Mouse (Mus musculus) myocyte (in vitro differentiated cells): Measurements from ENCODE around the gene Dyx1c1. TPM values are rescaled to one million over a fixed set of nuclear protein-coding genes. Genes with fewer than 3 reads are reported as not detected.

Experiments used
- H3K27me3 ChIP-seq: one replicate; pipeline ENCODE4 v1.6.1; 2011; ENCODE audit not compliant: control insufficient read depth, insufficient read depth, insufficient read length
- H3K36me3 ChIP-seq: one replicate; pipeline ENCODE4 v1.6.1; 2011; ENCODE audit not compliant: control insufficient read depth, insufficient read depth
- H3K4me2 ChIP-seq: one replicate; pipeline ENCODE4 v1.6.1; 2011; ENCODE audit warnings: low read depth, control low read depth
- H3K4me3 ChIP-seq: one replicate; pipeline ENCODE4 v1.5.1; 2011; ENCODE audit warnings: mild to moderate bottlenecking, control low read depth, moderate library complexity
- H3K79me2 ChIP-seq: one replicate; pipeline ENCODE4 v1.6.1; 2011; ENCODE audit not compliant: control insufficient read depth, insufficient read depth
- H3ac ChIP-seq: one replicate; pipeline ENCODE4 v1.6.1; 2011; ENCODE audit not compliant: control insufficient read depth, insufficient read length
- CEBPB ChIP-seq: IDR thresholded peaks from 2 replicates; pipeline ENCODE4 v1.6.1; 2011; ENCODE audit warnings: mild to moderate bottlenecking, moderate library complexity; ENCODE audit not compliant: poor library complexity, insufficient read depth, severe bottlenecking
- E2F4 ChIP-seq: IDR thresholded peaks from one replicate; pipeline ENCODE4 v1.6.1; 2011; ENCODE audit warnings: mild to moderate bottlenecking, control low read depth, moderate library complexity; ENCODE audit not compliant: insufficient read depth
- MAX ChIP-seq: IDR thresholded peaks from one replicate; pipeline ENCODE4 v1.6.1; 2011; ENCODE audit warnings: low read depth, mild to moderate bottlenecking, control low read depth
- MYOD1 ChIP-seq, 3 experiments: IDR thresholded peaks; one replicate each; pipeline ENCODE4 v1.6.1; 2011; ENCODE audit warnings: control low read depth in 2 of 3, low read depth in 2 of 3, mild to moderate bottlenecking in 2 of 3, moderate library complexity in 1 of 3; ENCODE audit not compliant: insufficient read length in 2 of 3, control insufficient read depth in 1 of 3
- MYOG ChIP-seq, 3 experiments: IDR thresholded peaks; one replicate each; pipeline ENCODE4 v1.6.1; 2011; ENCODE audit warnings: control low read depth in 2 of 3, low read depth in 2 of 3, mild to moderate bottlenecking in 2 of 3; ENCODE audit not compliant: insufficient read length in 2 of 3, control insufficient read depth in 1 of 3, insufficient read depth in 1 of 3
- POLR2A ChIP-seq: IDR thresholded peaks from one replicate; pipeline ENCODE4 v1.6.1; 2011; ENCODE audit warnings: low read depth, mild to moderate bottlenecking, control low read depth, moderate library complexity; ENCODE audit not compliant: insufficient read length
- POLR2AphosphoS2 ChIP-seq: IDR thresholded peaks from one replicate; pipeline ENCODE4 v1.6.1; 2011; ENCODE audit warnings: low read depth, control low read depth; ENCODE audit not compliant: insufficient read length
- REST ChIP-seq: IDR thresholded peaks from one replicate; pipeline ENCODE4 v1.6.1; 2011; ENCODE audit warnings: mild to moderate bottlenecking, control low read depth, moderate library complexity; ENCODE audit not compliant: insufficient read depth, insufficient read length
- SRF ChIP-seq: IDR thresholded peaks from one replicate; pipeline ENCODE4 v1.6.1; 2011; ENCODE audit warnings: low read depth; ENCODE audit not compliant: control insufficient read depth, insufficient read length
- TCF12 ChIP-seq: IDR thresholded peaks from one replicate; pipeline ENCODE4 v1.6.1; 2011; ENCODE audit warnings: mild to moderate bottlenecking, control low read depth; ENCODE audit not compliant: poor library complexity, insufficient read depth, severe bottlenecking
- TCF3 ChIP-seq: IDR thresholded peaks from one replicate; pipeline ENCODE4 v1.6.1; 2011; ENCODE audit warnings: low read depth, control low read depth; ENCODE audit not compliant: insufficient read length
- USF1 ChIP-seq: IDR thresholded peaks from one replicate; pipeline ENCODE4 v1.6.1; 2011; ENCODE audit warnings: low read depth, mild to moderate bottlenecking, control low read depth, moderate library complexity
- polyA plus RNA-seq: library from polyadenylated mRNA; unstranded; fragments of >200 nt; fragmentation: generic; extraction: Trizol; gene quantifications from one replicate; pipeline ENCODE4 v1.2.1, GENCODE M21; 2012; ENCODE audit warnings: missing spikeins

Dyx1c1 gene
- polyA plus RNA-seq, 1 experiment, result not detected

DNA sequence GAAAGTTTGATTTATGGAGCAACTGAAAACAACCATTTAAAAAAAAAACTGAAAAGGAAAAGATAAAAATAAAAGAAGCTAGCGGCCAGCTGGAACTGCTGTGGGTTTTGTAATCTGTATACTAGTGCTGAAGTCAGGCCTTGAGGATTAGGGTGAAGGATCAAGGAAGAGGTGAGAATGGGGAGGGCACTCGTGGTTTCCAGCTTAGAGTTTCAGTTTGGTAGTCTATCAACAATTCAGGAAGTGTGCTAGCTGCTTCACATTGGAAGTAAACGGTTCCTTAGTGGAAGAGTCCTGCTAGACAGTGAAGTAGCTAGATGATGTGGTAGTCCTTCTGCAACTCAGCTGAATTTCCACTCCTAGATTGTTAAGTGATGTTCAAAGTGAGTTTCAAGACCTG lies 49.8 kb downstream of the Dyx1c1 start:
- Histone ChIP-seq H3K4me2 (no peak overlapping the region), H3K36me3 (peaks cover 4% of the 10 kb centered on the region), H3K79me2 (no peaks in the 10 kb centered on the region), H3ac (no peak overlapping the region), H3K4me3 (no peak overlapping the region), H3K27me3 (no peaks in the 10 kb centered on the region)
- TF ChIP-seq REST (no peak), E2F4 (no peak), MAX (no peak), USF1 (no peak), CEBPB (no peak), TCF12 (no peak)

DNA sequence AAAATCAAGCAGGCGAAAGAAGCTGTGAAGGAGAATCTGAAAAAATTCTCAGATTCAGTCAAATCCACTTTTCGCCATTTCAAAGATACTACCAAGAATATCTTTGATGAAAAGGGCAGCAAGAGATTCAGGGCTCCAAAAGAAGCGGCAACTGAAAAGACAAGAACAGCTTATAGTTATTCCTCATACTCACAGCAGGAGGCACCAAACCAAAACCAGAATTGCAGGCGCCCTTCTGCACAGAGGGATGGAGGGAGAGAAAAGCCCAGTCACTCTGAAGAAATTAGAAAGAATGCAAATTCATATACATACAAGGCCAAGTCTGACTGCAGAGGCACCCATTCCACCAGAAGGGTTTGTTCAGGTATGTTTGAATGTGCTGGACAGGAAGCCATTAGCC lies 54.0 kb downstream of the Dyx1c1 start:
- peaks cover 4% of the 10 kb centered on the region for H3K36me3 ChIP-seq

DNA sequence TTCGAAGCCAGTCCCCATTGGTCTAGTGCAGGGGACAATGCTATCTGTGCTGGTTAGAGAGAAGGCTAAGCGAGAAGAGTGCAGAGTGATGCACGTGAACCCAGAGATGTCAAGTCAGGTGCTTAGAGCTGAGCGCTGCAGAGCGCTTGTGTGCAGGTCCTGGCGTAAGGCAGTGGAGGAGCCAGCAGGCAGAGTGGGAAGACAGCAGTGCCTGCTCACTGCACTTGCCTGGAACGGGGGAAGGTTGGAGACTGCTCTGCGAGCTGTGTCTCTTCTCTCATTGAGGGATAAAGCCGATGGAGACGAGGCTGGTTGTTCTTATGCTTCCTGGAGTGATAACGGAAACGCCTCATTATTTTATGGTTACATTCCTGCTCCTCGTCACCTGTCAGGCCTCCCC lies 56.1 kb downstream of the Dyx1c1 start:
- no peak overlapping the region for H3K4me3 ChIP-seq
- no peak for TF ChIP-seq REST
- no peak for TF ChIP-seq TCF3
- no peak for TF ChIP-seq CEBPB
- TF ChIP-seq MYOG (IDR thresholded peaks at IDR 0.05; ENCODE audit: control insufficient read depth in 1 of 3, insufficient read depth in 1 of 3, insufficient read length in 2 of 3, low read depth in 2 of 3), result no peak
- no peak for TF ChIP-seq E2F4
- no peak for TF ChIP-seq USF1
- TF ChIP-seq POLR2A, result no peak
- no peak for TF ChIP-seq MYOD1 (IDR thresholded peaks at IDR 0.05; ENCODE audit: control insufficient read depth in 1 of 3, insufficient read length in 2 of 3, low read depth in 2 of 3)
- no peak for TF ChIP-seq MAX
- no peak for TF ChIP-seq POLR2AphosphoS2
- no peak for TF ChIP-seq SRF
- no peak for TF ChIP-seq TCF12
- no peaks in the 10 kb centered on the region for H3K79me2 ChIP-seq
- no peak overlapping the region for H3ac ChIP-seq
- H3K27me3 ChIP-seq, result no peaks in the 10 kb centered on the region
- H3K36me3 ChIP-seq, result peaks cover 4% of the 10 kb centered on the region
- no peak overlapping the region for H3K4me2 ChIP-seq

More for the DNA sequence above, 54.0 kb downstream of the Dyx1c1 start:
- Histone ChIP-seq H3ac (no peak overlapping the region), H3K27me3 (no peaks in the 10 kb centered on the region), H3K4me2 (no peak overlapping the region), H3K79me2 (no peaks in the 10 kb centered on the region), H3K4me3 (no peak overlapping the region)
- TF ChIP-seq POLR2AphosphoS2 (no peak), TCF3 (no peak), TCF12 (no peak), E2F4 (no peak), SRF (no peak), MAX (no peak), MYOG (IDR thresholded peaks at IDR 0.05; ENCODE audit: control insufficient read depth in 1 of 3, insufficient read depth in 1 of 3, insufficient read length in 2 of 3, low read depth in 2 of 3) (no peak), MYOD1 (IDR thresholded peaks at IDR 0.05; ENCODE audit: control insufficient read depth in 1 of 3, insufficient read length in 2 of 3, low read depth in 2 of 3) (no peak), REST (no peak), POLR2A (no peak), CEBPB (no peak), USF1 (no peak)

DNA sequence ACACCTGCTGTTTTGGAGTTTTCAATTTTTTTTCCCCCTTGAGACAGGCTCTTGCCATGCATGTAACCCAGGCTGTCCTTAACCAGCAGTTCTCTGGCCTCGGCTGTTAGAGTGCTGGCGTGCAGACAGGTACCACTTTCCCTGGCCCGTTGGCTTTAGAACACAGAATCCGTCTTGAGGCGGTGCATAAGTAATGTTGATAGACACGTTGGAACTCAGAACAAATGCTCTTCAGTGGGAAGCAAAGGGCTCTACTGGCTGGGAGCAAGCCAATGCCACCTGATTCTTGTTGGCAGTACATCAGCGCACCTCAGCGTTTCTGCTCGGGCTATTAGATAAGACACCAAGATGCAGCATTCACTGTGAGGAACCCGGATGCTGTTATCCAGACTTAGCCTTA lies 61.3 kb downstream of the Dyx1c1 start:
- Histone ChIP-seq H3K79me2 (no peaks in the 10 kb centered on the region), H3K4me2 (no peak overlapping the region), H3K36me3 (no peaks in the 10 kb centered on the region), H3ac (no peak overlapping the region), H3K27me3 (no peaks in the 10 kb centered on the region), H3K4me3 (no peak overlapping the region)
- no peak for TF ChIP-seq E2F4
- TF ChIP-seq TCF3, result no peak
- no peak for TF ChIP-seq POLR2A
- TF ChIP-seq SRF, result no peak
- TF ChIP-seq TCF12, result no peak
- TF ChIP-seq REST, result no peak
- no peak for TF ChIP-seq CEBPB
- no peak for TF ChIP-seq USF1
- no peak for TF ChIP-seq MYOG (IDR thresholded peaks at IDR 0.05; ENCODE audit: control insufficient read depth in 1 of 3, insufficient read depth in 1 of 3, insufficient read length in 2 of 3, low read depth in 2 of 3)
- no peak for TF ChIP-seq MAX
- no peak for TF ChIP-seq MYOD1 (IDR thresholded peaks at IDR 0.05; ENCODE audit: control insufficient read depth in 1 of 3, insufficient read length in 2 of 3, low read depth in 2 of 3)
- TF ChIP-seq POLR2AphosphoS2, result no peak

DNA sequence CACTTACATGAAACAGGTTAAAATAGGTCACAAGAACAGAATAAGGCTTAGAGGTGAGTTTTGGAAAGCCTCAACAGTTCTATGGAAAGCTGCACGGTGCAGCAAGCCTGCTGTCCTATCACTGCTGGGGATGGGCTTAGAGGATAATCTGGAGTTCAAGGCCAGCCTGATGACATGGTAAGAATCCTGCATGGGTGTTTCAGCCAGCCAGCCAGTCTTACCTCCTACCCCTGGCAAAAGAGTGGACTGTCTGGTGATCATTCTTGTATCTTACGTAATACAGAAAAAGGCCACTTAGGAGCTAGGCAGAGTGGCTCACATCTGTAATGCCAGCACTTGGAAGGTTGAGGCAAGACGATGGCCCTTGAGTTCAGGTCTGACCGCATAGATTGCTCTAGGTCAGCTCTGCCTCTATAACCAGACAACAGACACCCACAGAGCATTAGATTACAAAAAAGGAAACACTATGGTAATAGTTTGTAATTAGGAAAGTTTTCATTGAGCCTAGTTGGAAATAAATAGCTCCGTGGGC lies 62.0 kb downstream of the Dyx1c1 start:
- Histone ChIP-seq H3K27me3 (no peaks in the 10 kb centered on the region), H3K36me3 (no peaks in the 10 kb centered on the region), H3K4me3 (no peak overlapping the region), H3K79me2 (no peaks in the 10 kb centered on the region), H3K4me2 (no peak overlapping the region), H3ac (no peak overlapping the region)
- TF ChIP-seq REST (no peak), POLR2A (no peak), POLR2AphosphoS2 (no peak), USF1 (no peak), MYOG (IDR thresholded peaks at IDR 0.05; ENCODE audit: control insufficient read depth in 1 of 3, insufficient read depth in 1 of 3, insufficient read length in 2 of 3, low read depth in 2 of 3) (no peak), E2F4 (no peak), TCF3 (no peak), TCF12 (no peak), MAX (no peak), MYOD1 (IDR thresholded peaks at IDR 0.05; ENCODE audit: control insufficient read depth in 1 of 3, insufficient read length in 2 of 3, low read depth in 2 of 3) (no peak), CEBPB (no peak)
